Mouse (Mus musculus) hindbrain, embryonic 12.5 days (tissue): ENCODE measurements around the gene Samhd1. TPM values are rescaled to one million over a fixed set of nuclear protein-coding genes. Genes with fewer than 3 reads are reported as not detected.

Experiments
- ATAC-seq: fragments of 200-750 bp; cut with Nextera tagmentation; 2 replicates; pipeline ENCODE4 v1.8.0; 2017; ENCODE audit warnings: moderate TSS enrichment; ENCODE audit not compliant: low FRiP score
- H3K27ac ChIP-seq: fragments of 300-500 bp; sonication (generic); 2 replicates; pipeline ENCODE4 v1.5.1; 2016; ENCODE audit warnings: mild to moderate bottlenecking
- H3K27me3 ChIP-seq: fragments of 300-500 bp; sonication (generic); 2 replicates; pipeline ENCODE4 v1.6.1; 2016; ENCODE audit warnings: mild to moderate bottlenecking
- H3K36me3 ChIP-seq: fragments of 300-500 bp; sonication (generic); 2 replicates; pipeline ENCODE4 v1.6.1; 2016; ENCODE audit warnings: mild to moderate bottlenecking
- H3K4me1 ChIP-seq: fragments of 300-500 bp; sonication (generic); 2 replicates; pipeline ENCODE4 v1.6.1; 2016
- H3K4me2 ChIP-seq: fragments of 300-500 bp; sonication (generic); replicated peaks from 2 replicates; pipeline ENCODE4 v1.6.1; 2016; ENCODE audit warnings: mild to moderate bottlenecking
- H3K4me3 ChIP-seq: fragments of 300-500 bp; sonication (generic); 2 replicates; pipeline ENCODE4 v1.5.1; 2016; ENCODE audit warnings: mild to moderate bottlenecking
- H3K9ac ChIP-seq: fragments of 300-500 bp; sonication (generic); 2 replicates; pipeline ENCODE4 v1.6.1; 2016; ENCODE audit warnings: mild to moderate bottlenecking, moderate library complexity
- H3K9me3 ChIP-seq: fragments of 300-500 bp; sonication (generic); replicated peaks from 2 replicates; pipeline ENCODE4 v1.6.1; 2016; ENCODE audit warnings: mild to moderate bottlenecking
- WGBS: fragments of 180-500 bp; shearing (Covaris S2); methylation state at CpG from one replicate; pipeline ENCODE4 v1.1.7; 2016; 5-methylcytosine and 5-hydroxymethylcytosine counted together
- polyA plus RNA-seq: library from polyadenylated mRNA; unstranded; fragments of >200 nt; fragmentation: Nextera tagmentation; extraction: Ambion mirVana; gene quantifications from 2 replicates; pipeline ENCODE4 v1.2.1, GENCODE M21; 2016

Samhd1 gene
- polyA plus RNA-seq, 1 experiment from 2014 or later, result 17.2 TPM

GRCm38 (mm10) chr2:157074772-157075171 lies 60.3 kb downstream of the Samhd1 start:
- H3K4me2 ChIP-seq, result peak overlapping the region; percentile 93
- H3K27ac ChIP-seq, result no peak overlapping the region
- H3K4me3 ChIP-seq, result peak overlapping the region; percentile 98; the same call in 1 of the 2 replicates
- H3K4me1 ChIP-seq, result peaks cover 81% of the 10 kb centered on the region
- peaks cover 15% of the 10 kb centered on the region for H3K36me3 ChIP-seq
- no peak for ATAC-seq
- 74% methylated on average over 5 of the region's 5 CpGs for WGBS
- H3K9me3 ChIP-seq, result no peaks in the 10 kb centered on the region
- no peaks in the 10 kb centered on the region for H3K27me3 ChIP-seq
- H3K9ac ChIP-seq, result 0 out of 2 replicates have a peak overlapping the region, but pooled peaks have one; percentile 100

DNA sequence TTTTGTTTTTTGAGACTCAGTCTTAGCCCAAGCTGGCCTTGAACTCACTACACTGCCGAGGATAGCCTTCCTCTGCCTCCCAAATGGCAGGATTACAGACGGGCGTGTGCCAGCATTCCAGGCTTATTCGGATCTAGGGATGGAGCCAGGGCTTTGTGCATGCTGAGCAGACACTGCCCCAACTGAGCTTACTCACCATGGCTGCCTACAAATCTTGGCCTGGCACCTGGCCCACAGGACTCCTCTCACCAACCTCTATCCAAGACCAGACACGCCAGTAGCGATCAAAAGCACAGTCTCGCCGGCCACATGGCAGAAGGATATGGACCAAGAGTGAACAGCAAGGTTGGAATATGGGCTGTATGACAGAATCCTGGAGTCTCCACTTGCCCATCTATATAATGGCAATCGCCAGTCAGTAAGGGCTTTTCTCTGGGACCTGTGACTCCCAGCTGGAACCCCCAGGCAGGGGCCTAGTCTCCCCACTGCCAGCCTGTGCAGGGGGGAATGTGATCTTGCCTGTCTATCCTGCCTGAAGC lies 60.8 kb downstream of the Samhd1 start:
- H3K4me1 ChIP-seq, result peaks cover 84% of the 10 kb centered on the region
- H3K9ac ChIP-seq, result no peak overlapping the region
- H3K4me3 ChIP-seq, result 0 out of 2 replicates have a peak overlapping the region, but pooled peaks have one; percentile 98
- no peak for ATAC-seq
- peak overlapping the region; percentile 93; the same call in 1 of the 2 replicates for H3K4me2 ChIP-seq
- WGBS, result 83% methylated on average over 9 of the region's 9 CpGs
- peak overlapping the region; percentile 44; the same call in 1 of the 2 replicates for H3K27ac ChIP-seq
- no peaks in the 10 kb centered on the region for H3K27me3 ChIP-seq
- H3K9me3 ChIP-seq, result no peaks in the 10 kb centered on the region
- peaks cover 15% of the 10 kb centered on the region for H3K36me3 ChIP-seq

- H3K4me2 ChIP-seq, result no peak overlapping the region
- ATAC-seq, result no peak
- 76% methylated on average over 9 of the region's 9 CpGs for WGBS
- peaks cover 91% of the 10 kb centered on the region for H3K4me1 ChIP-seq
- no peaks in the 10 kb centered on the region for H3K9me3 ChIP-seq
- no peak overlapping the region for H3K4me3 ChIP-seq
- no peak overlapping the region for H3K27ac ChIP-seq
- no peaks in the 10 kb centered on the region for H3K27me3 ChIP-seq
- 0 out of 2 replicates have a peak overlapping the region, but pooled peaks have one; percentile 2 for H3K9ac ChIP-seq
- H3K36me3 ChIP-seq, result peaks cover 15% of the 10 kb centered on the region
Observed at GRCm38 (mm10) chr2:157073378-157074052, 61.5 kb downstream of the Samhd1 start.

DNA sequence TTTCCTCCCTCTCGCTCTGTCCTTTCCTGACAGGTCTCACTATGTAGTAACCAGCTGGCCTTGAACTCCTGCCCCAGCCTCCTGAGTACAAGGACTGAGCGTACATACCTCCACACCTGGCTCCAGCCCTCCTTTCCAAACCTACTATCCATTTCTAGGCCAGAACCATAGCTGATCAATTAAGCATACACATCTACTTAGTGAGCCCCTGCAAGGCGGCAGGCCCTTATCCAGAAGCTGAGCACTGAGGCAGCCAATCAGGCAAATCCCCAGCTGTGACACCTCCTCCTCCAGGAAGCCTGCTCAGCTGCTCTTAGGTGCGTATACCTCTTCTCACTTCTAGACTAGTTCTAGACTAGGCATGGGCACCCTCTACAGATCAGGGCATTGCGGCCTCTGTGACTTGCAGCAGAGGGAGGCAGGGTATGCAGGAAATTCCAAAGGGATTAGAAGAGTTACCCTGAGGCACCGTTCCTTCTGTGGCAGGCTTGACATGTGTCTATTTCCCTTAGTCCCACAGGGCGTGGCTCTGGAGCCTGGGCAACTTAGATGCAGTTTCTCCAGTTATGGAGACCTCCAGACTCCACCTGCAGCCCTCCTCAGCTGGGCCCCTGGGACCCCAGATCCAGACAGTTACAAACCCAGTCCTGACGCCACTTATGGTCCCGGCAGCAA lies 62.6 kb downstream of the Samhd1 start:
- Histone ChIP-seq H3K4me1 (peaks cover 93% of the 10 kb centered on the region), H3K9ac (no peak overlapping the region)

GRCm38 (mm10) chr2:157071556-157071955 lies 63.5 kb downstream of the Samhd1 start:
- no peaks in the 10 kb centered on the region for H3K9me3 ChIP-seq
- H3K27ac ChIP-seq, result peak overlapping the region; percentile 44
- no peak for ATAC-seq
- H3K4me3 ChIP-seq, result no peak overlapping the region
- H3K9ac ChIP-seq, result no peak overlapping the region
- H3K4me2 ChIP-seq, result no peak overlapping the region
- H3K27me3 ChIP-seq, result no peaks in the 10 kb centered on the region
- peaks cover 14% of the 10 kb centered on the region for H3K36me3 ChIP-seq
- peaks cover 91% of the 10 kb centered on the region for H3K4me1 ChIP-seq
- 70% methylated on average over 2 of the region's 2 CpGs for WGBS

More for the DNA sequence above, 62.6 kb downstream of the Samhd1 start:
- WGBS, result 80% methylated on average over 9 of the region's 9 CpGs
- Histone ChIP-seq H3K4me2 (no peak overlapping the region), H3K36me3 (peaks cover 15% of the 10 kb centered on the region), H3K9me3 (no peaks in the 10 kb centered on the region), H3K4me3 (no peak overlapping the region), H3K27me3 (no peaks in the 10 kb centered on the region), H3K27ac (no peak overlapping the region)
- ATAC-seq, result no peak

GRCm38 (mm10) chr2:157070365-157070764 lies 64.7 kb downstream of the Samhd1 start:
- 67% methylated on average over 9 of the region's 9 CpGs for WGBS
- Histone ChIP-seq H3K4me2 (0 out of 2 replicates have a peak overlapping the region, but pooled peaks have one; percentile 0), H3K4me1 (peaks cover 86% of the 10 kb centered on the region), H3K27me3 (no peaks in the 10 kb centered on the region), H3K36me3 (peaks cover 12% of the 10 kb centered on the region; the same call in 1 of the 2 replicates), H3K4me3 (no peak overlapping the region), H3K9ac (peak overlapping the region; percentile 53; the same call in 1 of the 2 replicates), H3K9me3 (no peaks in the 10 kb centered on the region), H3K27ac (peak overlapping the region; percentile 71)
- ATAC-seq, result no peak

DNA sequence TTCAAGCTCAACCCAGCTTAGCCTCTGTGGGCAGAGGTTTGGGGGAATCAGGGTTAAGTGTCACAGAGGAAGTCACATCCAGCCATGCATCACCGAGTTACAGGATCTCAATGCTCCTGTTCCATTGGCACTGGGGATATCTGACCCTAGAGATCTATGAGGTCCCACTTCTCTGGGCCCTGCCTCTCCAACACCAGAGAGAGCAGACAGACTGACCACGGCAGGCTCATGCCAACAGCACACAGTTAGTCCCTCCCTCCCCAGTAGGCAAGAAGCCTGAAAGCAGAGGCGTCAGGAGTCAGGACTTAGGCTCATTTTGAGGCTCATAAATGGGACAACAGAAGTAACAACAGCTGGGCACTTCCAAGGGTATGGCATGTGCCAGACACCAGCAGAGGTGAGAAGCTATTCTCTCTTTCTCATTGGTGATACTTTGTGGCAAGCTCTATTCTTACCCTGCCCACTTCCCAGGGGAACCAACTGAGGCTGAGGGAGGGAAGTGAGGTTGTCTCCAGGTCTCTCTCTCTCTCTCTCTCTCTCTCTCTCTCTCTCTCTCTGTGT lies 65.2 kb downstream of the Samhd1 start:
- H3K9me3 ChIP-seq, result no peaks in the 10 kb centered on the region
- peaks cover 86% of the 10 kb centered on the region for H3K4me1 ChIP-seq
- H3K4me3 ChIP-seq, result no peak overlapping the region
- H3K36me3 ChIP-seq, result peaks cover 12% of the 10 kb centered on the region; the same call in 1 of the 2 replicates
- 49% methylated on average over 3 of the region's 3 CpGs for WGBS
- H3K9ac ChIP-seq, result peak overlapping the region; percentile 50; the same call in 1 of the 2 replicates
- H3K4me2 ChIP-seq, result no peak overlapping the region; the same call in 1 of the 2 replicates
- no peaks in the 10 kb centered on the region for H3K27me3 ChIP-seq
- peak overlapping the region; percentile 71 for H3K27ac ChIP-seq
- ATAC-seq, result no peak

DNA sequence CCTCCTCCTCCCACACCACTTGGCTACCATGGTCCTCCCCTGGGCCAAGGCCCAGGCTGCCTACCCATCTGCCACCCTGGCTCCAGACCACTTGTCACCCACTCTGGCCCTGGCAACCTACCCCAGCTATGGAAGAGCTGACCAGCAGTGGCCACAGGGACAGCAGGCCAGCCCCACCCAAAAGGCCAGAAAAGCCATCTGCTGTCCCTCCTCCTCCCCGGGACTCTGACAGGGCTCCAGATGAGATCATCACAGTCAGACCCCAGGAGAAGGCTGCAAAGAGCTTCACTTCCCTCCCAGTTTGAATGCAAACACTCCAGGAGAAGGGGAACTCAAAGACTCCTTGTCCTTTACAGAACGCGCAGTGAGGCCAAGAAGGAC lies 65.7 kb downstream of the Samhd1 start:
- Histone ChIP-seq H3K9ac (peak overlapping the region; percentile 50; the same call in 1 of the 2 replicates), H3K36me3 (peaks cover 12% of the 10 kb centered on the region; the same call in 1 of the 2 replicates), H3K27ac (peak overlapping the region; percentile 71), H3K27me3 (no peaks in the 10 kb centered on the region), H3K4me1 (peaks cover 86% of the 10 kb centered on the region), H3K4me2 (no peak overlapping the region; the same call in 1 of the 2 replicates), H3K4me3 (no peak overlapping the region), H3K9me3 (no peaks in the 10 kb centered on the region)
- ATAC-seq, result no peak
- WGBS, result 59% methylated on average over 3 of the region's 3 CpGs

DNA sequence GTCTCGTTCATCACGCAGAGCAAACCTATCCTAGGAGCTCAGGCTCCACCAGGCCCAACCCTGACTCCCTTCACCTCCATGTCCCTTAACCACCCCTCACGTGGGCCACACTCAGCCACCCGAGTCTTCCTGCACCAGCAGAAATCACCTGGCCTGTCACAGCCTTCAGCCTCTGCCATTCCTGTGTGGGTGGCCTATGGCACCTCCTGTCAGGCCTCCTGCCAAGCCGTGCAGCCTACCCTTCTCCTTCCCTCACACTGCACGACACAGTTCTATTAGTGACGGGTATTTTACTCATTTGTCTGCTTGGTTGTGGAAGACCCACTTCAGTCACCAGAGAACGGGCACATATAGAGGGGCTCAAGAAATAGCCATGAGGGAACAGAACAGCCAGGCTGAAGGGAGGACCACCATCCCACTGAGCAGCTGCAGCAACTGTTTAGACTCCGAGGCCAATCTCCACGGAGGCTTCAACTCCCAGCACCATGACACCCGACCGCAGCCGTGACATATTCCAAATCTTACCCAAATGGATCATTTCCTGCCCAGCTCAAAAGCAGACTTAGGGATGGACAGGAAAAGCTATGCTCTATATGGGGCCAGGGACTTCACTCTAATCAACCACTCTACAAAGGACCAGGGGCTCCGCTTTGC lies 66.2 kb downstream of the Samhd1 start:
- peaks cover 12% of the 10 kb centered on the region; the same call in 1 of the 2 replicates for H3K36me3 ChIP-seq
- WGBS, result 75% methylated on average over 14 of the region's 14 CpGs
- no peaks in the 10 kb centered on the region for H3K9me3 ChIP-seq
- H3K4me1 ChIP-seq, result peaks cover 86% of the 10 kb centered on the region
- no peaks in the 10 kb centered on the region for H3K27me3 ChIP-seq
- no peak for ATAC-seq
- H3K9ac ChIP-seq, result 0 out of 2 replicates have a peak overlapping the region, but pooled peaks have one; percentile 50
- peak overlapping the region; percentile 71 for H3K27ac ChIP-seq
- no peak overlapping the region; the same call in 1 of the 2 replicates for H3K4me2 ChIP-seq
- H3K4me3 ChIP-seq, result no peak overlapping the region

GRCm38 (mm10) chr2:157066731-157067430 lies 68.2 kb downstream of the Samhd1 start:
- Histone ChIP-seq H3K27me3 (no peaks in the 10 kb centered on the region), H3K4me3 (no peak overlapping the region), H3K36me3 (no peaks in the 10 kb centered on the region), H3K9ac (no peak overlapping the region), H3K4me2 (no peak overlapping the region), H3K9me3 (no peaks in the 10 kb centered on the region), H3K4me1 (peaks cover 84% of the 10 kb centered on the region), H3K27ac (no peak overlapping the region)
- no peak for ATAC-seq
- 88% methylated on average over 7 of the region's 7 CpGs for WGBS

DNA sequence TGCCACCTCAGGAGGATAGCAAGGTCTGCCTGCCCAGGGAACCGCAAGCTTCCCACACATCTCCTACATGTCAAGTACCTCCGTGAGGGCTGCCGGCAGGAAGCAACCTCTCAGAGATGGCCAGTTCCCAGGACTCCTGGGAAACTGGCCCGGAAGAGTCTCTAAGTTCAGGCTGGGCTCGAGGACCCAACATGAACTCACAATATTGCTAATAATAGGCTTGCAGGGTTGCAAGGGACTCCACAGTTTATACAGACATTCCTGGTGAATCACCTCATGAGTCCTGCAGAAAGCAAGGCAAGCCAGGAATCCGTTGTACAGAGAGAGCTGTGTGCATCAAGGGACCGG lies 69.2 kb downstream of the Samhd1 start:
- Histone ChIP-seq H3K4me3 (no peak overlapping the region), H3K27ac (no peak overlapping the region), H3K9ac (no peak overlapping the region), H3K36me3 (no peaks in the 10 kb centered on the region), H3K9me3 (no peaks in the 10 kb centered on the region), H3K4me1 (peaks cover 74% of the 10 kb centered on the region), H3K27me3 (no peaks in the 10 kb centered on the region), H3K4me2 (no peak overlapping the region)
- WGBS, result 87% methylated on average over 7 of the region's 7 CpGs
- ATAC-seq, result no peak
